Mouse (Mus musculus): ENCODE data around the gene Cuedc1.
A peak's percentile ranks its signal among the peaks of the same experiment; 100 is the strongest.

- TF ChIP-seq CTCF (IDR thresholded peaks at IDR 0.05; ENCODE audit: low read depth) (0 out of 2 replicates have a peak, but pooled peaks have one; percentile 1), EP300 (IDR thresholded peaks at IDR 0.05; ENCODE audit: low read depth) (no peak)
Observed at GRCm38 (mm10) chr11:88211824-88212582, 114.1 kb downstream of the Cuedc1 start.
